9 mouse cellular contexts compared by ENCODE assay signal in genomic region chr15:103034807-103035547, GRCm38 (mm10). TPM values are rescaled to one million over a fixed set of nuclear protein-coding genes. Genes with fewer than 3 reads are reported as not detected.
A peak's percentile ranks its signal among the peaks of the same experiment; 100 is the strongest.
DNase-seq lines count a peak whose midpoint lies in the region; ATAC-seq and TF ChIP-seq lines count a peak whose summit lies in the region.
"Had no signal": no experiment of that assay in that cellular context is flagged by ENCODE, and none has a peak within 500 bp of the region (broad histone marks: within the 10 kb centered on the region; RNA-seq: fewer than 3 reads in every experiment).

No protein-coding gene starts in this region.

- peaks cover 5% of the 10 kb centered on the region for H3K79me2 ChIP-seq in CH12.LX (replicated peaks; ENCODE audit: control insufficient read depth, extremely low read depth, insufficient read depth, poor library complexity, severe bottlenecking)

- no peaks in the 10 kb centered on the region for H3K36me3 ChIP-seq in forebrain, embryonic 11.5 days (ENCODE audit: control insufficient read depth, insufficient read depth, low read length)
- H3K36me3 ChIP-seq in forebrain, embryonic 13.5 days (ENCODE audit: poor library complexity, severe bottlenecking) = no peaks in the 10 kb centered on the region
- H3K36me3 ChIP-seq in CH12.LX (replicated peaks in 1 of 2; ENCODE audit: control insufficient read depth in 1 of 2, insufficient read depth in 1 of 2, low read length in 1 of 2) = peaks cover 0 to 19% of the 10 kb centered on the region in 2 experiments
- H3K36me3 ChIP-seq in embryonic facial prominence, embryonic 15.5 days = no peaks in the 10 kb centered on the region
- H3K36me3 ChIP-seq in limb, embryonic 15.5 days = no peaks in the 10 kb centered on the region

- no peak for TF ChIP-seq RAD21 in CH12.LX (IDR thresholded peaks at IDR 0.05; ENCODE audit: low read depth, low read length)

- H3K4me3 ChIP-seq in forebrain, embryonic 11.5 days (ENCODE audit: low read depth, low read length) = no peak overlapping the region
- no peak overlapping the region for H3K4me3 ChIP-seq in forebrain, embryonic 13.5 days
- peak overlapping the region; percentile 81 to 100 (median 85) for H3K4me3 ChIP-seq in CH12.LX (replicated peaks in 1 of 3; ENCODE audit: low read depth in 2 of 3, low read length in 2 of 3, poor library complexity in 1 of 3)
- peak overlapping the region; percentile 24 for H3K4me3 ChIP-seq in embryonic facial prominence, embryonic 15.5 days (replicated peaks)
- H3K4me3 ChIP-seq in limb, embryonic 15.5 days = peak overlapping the region; percentile 39

- ATAC-seq in forebrain, embryonic 11.5 days (replicated peaks; ENCODE audit: low FRiP score) = 0 out of 2 replicates have a peak, but pooled peaks have one; percentile 39
- no peak for ATAC-seq in forebrain, embryonic 13.5 days
- ATAC-seq in embryonic facial prominence, embryonic 15.5 days (ENCODE audit: insufficient number of reproducible peaks, low FRiP score, low TSS enrichment, low read depth) = no peak
- no peak for ATAC-seq in limb, embryonic 15.5 days (ENCODE audit: insufficient number of reproducible peaks, low FRiP score, low TSS enrichment, low read depth)
- ATAC-seq in activated CD4-positive, CD25-positive, alpha-beta regulatory T cell, adult 4 months = no peak

- no peak for TF ChIP-seq EP300 in CH12.LX (IDR thresholded peaks at IDR 0.05; ENCODE audit: low read length)

- H3K27me3 ChIP-seq in forebrain, embryonic 11.5 days (ENCODE audit: control insufficient read depth, insufficient read depth, low read length) = peaks cover 97% of the 10 kb centered on the region
- peaks cover 100% of the 10 kb centered on the region for H3K27me3 ChIP-seq in forebrain, embryonic 13.5 days
- H3K27me3 ChIP-seq in CH12.LX (replicated peaks) = no peaks in the 10 kb centered on the region
- H3K27me3 ChIP-seq in embryonic facial prominence, embryonic 15.5 days = peaks cover 97% of the 10 kb centered on the region
- H3K27me3 ChIP-seq in limb, embryonic 15.5 days = peaks cover 95% of the 10 kb centered on the region

- under 1% methylated on average over 34 of the region's 34 CpGs for WGBS in forebrain, embryonic 11.5 days
- WGBS in forebrain, embryonic 13.5 days = under 1% methylated on average over 34 of the region's 34 CpGs
- WGBS in embryonic facial prominence, embryonic 15.5 days = under 1% methylated on average over 34 of the region's 34 CpGs
- 5% methylated on average over 34 of the region's 34 CpGs for WGBS in limb, embryonic 15.5 days

- no peak for TF ChIP-seq POLR2A in CH12.LX (IDR thresholded peaks at IDR 0.05; ENCODE audit: low read depth, low read length)

- no peak overlapping the region for H3K9ac ChIP-seq in forebrain, embryonic 11.5 days (ENCODE audit: low read length)
- H3K9ac ChIP-seq in forebrain, embryonic 13.5 days = no peak overlapping the region
- peak overlapping the region; percentile 90 for H3K9ac ChIP-seq in CH12.LX (ENCODE audit: insufficient read depth, low read depth)
- H3K9ac ChIP-seq in embryonic facial prominence, embryonic 15.5 days = no peak overlapping the region
- no peak overlapping the region for H3K9ac ChIP-seq in limb, embryonic 15.5 days
- H3K9ac ChIP-seq: liver, embryonic 14.5 days had no signal

- DNase-seq in forebrain, embryonic 11.5 days (ENCODE audit: low spot score) = no peak
- DNase-seq in CH12.LX (ENCODE audit: extremely low read depth) = peak; percentile 14
- DNase-seq in thymus, postnatal 10 days (ENCODE audit: low spot score in 2 of 2) = no peak
- DNase-seq in thymus, postnatal 25 days = no peak

- H3K9me3 ChIP-seq in forebrain, embryonic 11.5 days (ENCODE audit: control insufficient read depth, low read length) = no peaks in the 10 kb centered on the region
- H3K9me3 ChIP-seq in forebrain, embryonic 13.5 days (replicated peaks) = no peaks in the 10 kb centered on the region
- H3K9me3 ChIP-seq in CH12.LX (replicated peaks; ENCODE audit: low read length) = no peaks in the 10 kb centered on the region
- no peaks in the 10 kb centered on the region for H3K9me3 ChIP-seq in embryonic facial prominence, embryonic 15.5 days (replicated peaks)
- H3K9me3 ChIP-seq in limb, embryonic 15.5 days = no peaks in the 10 kb centered on the region

- no peak overlapping the region for H3K4me2 ChIP-seq in forebrain, embryonic 11.5 days (ENCODE audit: low read depth, low read length, severe bottlenecking)
- no peak overlapping the region for H3K4me2 ChIP-seq in forebrain, embryonic 13.5 days
- H3K4me2 ChIP-seq in CH12.LX (ENCODE audit: insufficient read depth, low read depth, poor library complexity, severe bottlenecking) = peak overlapping the region; percentile 86
- peak overlapping the region; percentile 27 for H3K4me2 ChIP-seq in embryonic facial prominence, embryonic 15.5 days (replicated peaks)
- peak overlapping the region; percentile 53 for H3K4me2 ChIP-seq in limb, embryonic 15.5 days

- in situ Hi-C loops in CH12.LX (cut with MboI; ENCODE audit: low pct_ligation_motif_present, low pct_unique_long_range_greater_than_20kb, low sequenced_read_pairs) = no loop called here

- H3K27ac ChIP-seq in forebrain, embryonic 11.5 days (ENCODE audit: low read depth, low read length) = no peak overlapping the region
- H3K27ac ChIP-seq in forebrain, embryonic 13.5 days = no peak overlapping the region
- peak overlapping the region; percentile 25 for H3K27ac ChIP-seq in CH12.LX (ENCODE audit: insufficient read depth, low read depth)
- no peak overlapping the region for H3K27ac ChIP-seq in embryonic facial prominence, embryonic 15.5 days (replicated peaks)
- no peak overlapping the region for H3K27ac ChIP-seq in limb, embryonic 15.5 days
- H3K27ac ChIP-seq: liver, embryonic 14.5 days had no signal

- dilution Hi-C loops in CH12.LX (cut with MboI; ENCODE audit: extremely low pct_ligation_motif_present, extremely low pct_unique_long_range_greater_than_20kb, low sequenced_read_pairs) = no loop called here

- H3K4me1 ChIP-seq in forebrain, embryonic 11.5 days (replicated peaks; ENCODE audit: control insufficient read depth, insufficient read depth, low read length) = no peaks in the 10 kb centered on the region; the same call in 1 of the 2 replicates
- no peaks in the 10 kb centered on the region for H3K4me1 ChIP-seq in forebrain, embryonic 13.5 days
- H3K4me1 ChIP-seq in CH12.LX (ENCODE audit: control insufficient read depth in 1 of 2, insufficient read depth in 2 of 2) = peaks cover 0 to 63% of the 10 kb centered on the region in 2 experiments; a peak in 2 of 4 replicates
- H3K4me1 ChIP-seq in embryonic facial prominence, embryonic 15.5 days = 0 out of 2 replicates have a peak, but pooled peaks cover 7% of the 10 kb centered on the region
- peaks cover 20% of the 10 kb centered on the region for H3K4me1 ChIP-seq in limb, embryonic 15.5 days

- TF ChIP-seq CTCF in CH12.LX (conservative IDR thresholded peaks at IDR 0.05 in 1 of 2, IDR thresholded peaks at IDR 0.05 in 1 of 2; ENCODE audit: low read depth in 2 of 2, low read length in 2 of 2) = no peak

TF ChIP-seq in CH12.LX, 34 proteins besides CTCF, POLR2A, EP300 and RAD21 (continues in another document):
- TF ChIP-seq KAT2A (IDR thresholded peaks at IDR 0.05; ENCODE audit: insufficient replicate concordance, low read length) (no peak), NRF1 (IDR thresholded peaks at IDR 0.05; ENCODE audit: low read depth, low read length) (no peak)

RNA-seq across cellular contexts. Expression of gene Hoxc4, which starts 16.2 kb away (rescaled TPM):
- polyA plus RNA-seq in forebrain, embryonic 11.5 days (2014; fragmentation: Nextera tagmentation; extraction: Ambion mirVana) = not detected in 2 replicates
- polyA plus RNA-seq in forebrain, embryonic 13.5 days (2015; fragmentation: Nextera tagmentation; extraction: Ambion mirVana) = not detected in 2 replicates
- total RNA-seq in CH12.LX (2012; rRNA removed) = 5.7 and 7.8 TPM in 2 replicates
- 8.6 and 10.4 TPM in 2 replicates for total RNA-seq in CH12.LX (2014; rRNA removed)
- 31.7 and 37.0 TPM in 2 replicates for polyA plus RNA-seq in CH12.LX (2012; ENCODE audit: insufficient read length, low read depth)
- 1.1 TPM in 2 replicates for polyA plus RNA-seq in embryonic facial prominence, embryonic 15.5 days (2015; fragmentation: Nextera tagmentation; extraction: Ambion mirVana)
- polyA plus RNA-seq in limb, embryonic 15.5 days (2015; fragmentation: Nextera tagmentation; extraction: Ambion mirVana) = 1.7 and 2.7 TPM in 2 replicates
- polyA plus RNA-seq in activated CD4-positive, CD25-positive, alpha-beta regulatory T cell, adult 4 months (2017; shearing (Covaris generic)) = not detected

RNA-seq across cellular contexts. Expression of gene Hoxc6, which starts 36.9 kb away (rescaled TPM):
- not detected in 2 replicates for polyA plus RNA-seq in forebrain, embryonic 11.5 days (2014; fragmentation: Nextera tagmentation; extraction: Ambion mirVana)
- not detected in 2 replicates for polyA plus RNA-seq in forebrain, embryonic 13.5 days (2015; fragmentation: Nextera tagmentation; extraction: Ambion mirVana)
- total RNA-seq in CH12.LX (2012; rRNA removed) (0.42 and 0.76 TPM in 2 replicates), CH12.LX (2014; rRNA removed) (0.59 and 0.79 TPM in 2 replicates)
- polyA plus RNA-seq in CH12.LX (2012; ENCODE audit: insufficient read length, low read depth) = 2.9 and 4.5 TPM in 2 replicates
- 0.11 and 0.35 TPM in 2 replicates for polyA plus RNA-seq in embryonic facial prominence, embryonic 15.5 days (2015; fragmentation: Nextera tagmentation; extraction: Ambion mirVana)
- polyA plus RNA-seq in limb, embryonic 15.5 days (2015; fragmentation: Nextera tagmentation; extraction: Ambion mirVana) = 1.7 and 2.3 TPM in 2 replicates
- polyA plus RNA-seq in activated CD4-positive, CD25-positive, alpha-beta regulatory T cell, adult 4 months (2017; shearing (Covaris generic)) = not detected

RNA-seq across cellular contexts. Expression of gene Hoxc8, which starts 44.6 kb away (rescaled TPM):
- polyA plus RNA-seq in forebrain, embryonic 11.5 days (2014; fragmentation: Nextera tagmentation; extraction: Ambion mirVana) = not detected in 2 replicates
- not detected in 2 replicates for polyA plus RNA-seq in forebrain, embryonic 13.5 days (2015; fragmentation: Nextera tagmentation; extraction: Ambion mirVana)
- not detected in 2 replicates for total RNA-seq in CH12.LX (2012; rRNA removed)
- not detected in 2 replicates for total RNA-seq in CH12.LX (2014; rRNA removed)
- polyA plus RNA-seq in CH12.LX (2012; ENCODE audit: insufficient read length, low read depth) = not detected in 2 replicates
- polyA plus RNA-seq in embryonic facial prominence, embryonic 15.5 days (2015; fragmentation: Nextera tagmentation; extraction: Ambion mirVana) = not detected in 2 replicates
- polyA plus RNA-seq in limb, embryonic 15.5 days (2015; fragmentation: Nextera tagmentation; extraction: Ambion mirVana) = 1.5 and 3.0 TPM in 2 replicates
- polyA plus RNA-seq in activated CD4-positive, CD25-positive, alpha-beta regulatory T cell, adult 4 months (2017; shearing (Covaris generic)) = under 1 TPM in 1 of 2 experiments, not detected in 1; 0.15 TPM

RNA-seq across cellular contexts. Expression of gene Hoxc9, which starts 58.7 kb away (rescaled TPM):
- not detected in 2 replicates for polyA plus RNA-seq in forebrain, embryonic 11.5 days (2014; fragmentation: Nextera tagmentation; extraction: Ambion mirVana)
- not detected in 2 replicates for polyA plus RNA-seq in forebrain, embryonic 13.5 days (2015; fragmentation: Nextera tagmentation; extraction: Ambion mirVana)
- total RNA-seq in CH12.LX (2012; rRNA removed) (not detected in 2 replicates), CH12.LX (2014; rRNA removed) (0.12 TPM in 1 of 2 replicates, not detected in the other)
- 0.20 and 0.26 TPM in 2 replicates for polyA plus RNA-seq in CH12.LX (2012; ENCODE audit: insufficient read length, low read depth)
- not detected in 2 replicates for polyA plus RNA-seq in embryonic facial prominence, embryonic 15.5 days (2015; fragmentation: Nextera tagmentation; extraction: Ambion mirVana)
- 0.93 and 1.3 TPM in 2 replicates for polyA plus RNA-seq in limb, embryonic 15.5 days (2015; fragmentation: Nextera tagmentation; extraction: Ambion mirVana)
- polyA plus RNA-seq in activated CD4-positive, CD25-positive, alpha-beta regulatory T cell, adult 4 months (2017; shearing (Covaris generic)) = not detected

Comparison
In these comparisons a context has a peak if more than half of its experiments do, and no peak if none do; other contexts are left out.
1. H3K4me2 ChIP-seq: peak in CH12.LX (single experiment), embryonic facial prominence, embryonic 15.5 days (single experiment) and limb, embryonic 15.5 days (single experiment); none in forebrain, embryonic 11.5 days (single experiment) and forebrain, embryonic 13.5 days (single experiment).
2. H3K4me3 ChIP-seq: peak in CH12.LX (3 of 3), embryonic facial prominence, embryonic 15.5 days (single experiment) and limb, embryonic 15.5 days (single experiment); none in forebrain, embryonic 11.5 days (single experiment) and forebrain, embryonic 13.5 days (single experiment).